Mouse (Mus musculus): ENCODE measurements around the gene Gm20812.
"Not testable (repeated sequence)": the region's sequence is repeated elsewhere in the genome, so short reads cannot be mapped to it uniquely, and the experiment has no call there.

Gm20812 gene

DNA sequence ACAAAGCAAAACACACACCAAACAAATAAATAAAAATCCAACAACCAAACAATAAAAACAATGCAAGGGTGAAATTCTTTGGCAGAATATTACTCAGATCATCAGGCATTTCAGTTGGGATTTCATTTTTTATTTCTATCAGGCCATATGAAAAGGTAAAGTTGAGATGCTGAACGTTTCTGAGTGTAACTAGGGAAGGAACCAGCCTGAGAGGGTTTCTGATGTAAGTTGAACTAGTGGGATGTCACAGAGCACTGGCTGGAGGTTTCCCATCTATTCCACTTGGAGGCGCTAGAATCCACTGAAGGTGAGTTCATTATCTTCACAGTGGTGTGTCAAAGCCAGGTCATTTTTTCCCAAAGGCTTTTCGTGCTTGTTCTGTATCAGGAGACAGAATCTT is at the start of gene Gm20812:
Gene Gm20812 (plus strand): TSS at position 301 of the 400 bp plus-strand sequence.
- not testable (repeated sequence) for DNase-seq

All from kidney, adult 18-20 months (tissue).